Mouse (Mus musculus) spleen, adult 2 months (tissue): Measurements from ENCODE around the gene Nxn.

Experiments used
- CTCF ChIP-seq: fragments of 200-500 bp; IDR thresholded peaks from 2 replicates; pipeline ENCODE4 v1.5.1; 2011; ENCODE audit warnings: mild to moderate bottlenecking, inconsistent platforms; ENCODE audit not compliant: insufficient read depth, insufficient read length, insufficient replicate concordance; ENCODE audit errors: extremely low read depth
- POLR2A ChIP-seq: fragments of 200-500 bp; IDR thresholded peaks from 2 replicates; pipeline ENCODE4 v1.6.1; 2011; ENCODE audit warnings: low read depth, low read length, inconsistent platforms

GRCm38 (mm10) chr11:76236136-76236535 lies 162.8 kb downstream of the Nxn start:
- TF ChIP-seq CTCF (no peak), POLR2A (no peak)
